Mouse (Mus musculus) lung, postnatal 0 days (tissue): ENCODE results near the gene Rbfox2.

Experiments
- CTCF ChIP-seq: IDR thresholded peaks from 2 replicates; pipeline ENCODE4 v1.5.1; 2016; ENCODE audit warnings: antibody characterized with exemption, mild to moderate bottlenecking
- EP300 ChIP-seq: IDR thresholded peaks from 2 replicates; pipeline ENCODE4 v1.6.1; 2016; ENCODE audit warnings: antibody characterized with exemption, mild to moderate bottlenecking, control low read depth

GRCm38 (mm10) chr15:77150000-77150399 lies 156.8 kb downstream of the Rbfox2 start:
- TF ChIP-seq EP300 (no peak), CTCF (no peak)
